ENCODE assay signal across 9 mouse cellular contexts in genomic region chr7:65073555-65073954, GRCm38 (mm10).
DNase-seq lines count a peak whose midpoint lies in the region; ATAC-seq lines count a peak whose summit lies in the region.
"Had no signal": no experiment of that assay in that cellular context is flagged by ENCODE, and none has a peak within 500 bp of the region (broad histone marks: within the 10 kb centered on the region; RNA-seq: fewer than 3 reads in every experiment).

No protein-coding gene starts in this region.

- 23% methylated on average over 6 of the region's 6 CpGs for WGBS in midbrain, embryonic 16.5 days

- H3K27me3 ChIP-seq in midbrain, embryonic 16.5 days (ENCODE audit: control insufficient read depth, insufficient read depth, low read depth, low read length): no peaks in the 10 kb centered on the region
- H3K27me3 ChIP-seq: heart, embryonic 15.5 days had no signal

- H3K9me3 ChIP-seq in midbrain, embryonic 16.5 days (replicated peaks; ENCODE audit: control insufficient read depth, low read length, poor library complexity, severe bottlenecking): no peaks in the 10 kb centered on the region
- H3K9me3 ChIP-seq: heart, embryonic 15.5 days had no signal

- ATAC-seq in CD4-positive, CD25-positive, alpha-beta regulatory T cell, adult 4 months: no peak
- ATAC-seq in midbrain, embryonic 16.5 days: peak; percentile 66

- DNase-seq in CD4-positive, CD25-positive, alpha-beta regulatory T cell, adult 2 months (ENCODE audit: low read depth, low spot score): peak; percentile 19
- peak; percentile 35 for DNase-seq in NIH3T3 (ENCODE audit: low read depth)
- DNase-seq in cerebellum, postnatal 36 days: peak; percentile 63 to 67
- DNase-seq in gastrocnemius, postnatal 4 days (ENCODE audit: low spot score in 2 of 2): peak; percentile 38 to 55
- DNase-seq in left cerebral cortex, adult 18-20 months (ENCODE audit: low spot score in 2 of 2): peak; percentile 78 to 90
- DNase-seq in testis, postnatal 14 days (ENCODE audit: low spot score): peak; percentile 64

- no peak overlapping the region for H3K4me2 ChIP-seq in midbrain, embryonic 16.5 days (ENCODE audit: low read length)
- H3K4me2 ChIP-seq: heart, embryonic 15.5 days had no signal

- H3K4me3 ChIP-seq in midbrain, embryonic 16.5 days (ENCODE audit: low read depth, low read length): no peak overlapping the region
- H3K4me3 ChIP-seq: heart, embryonic 15.5 days had no signal

- 0 out of 2 replicates have a peak, but pooled peaks cover 9% of the 10 kb centered on the region for H3K4me1 ChIP-seq in midbrain, embryonic 16.5 days (ENCODE audit: control insufficient read depth, insufficient read depth, low read length)
- H3K4me1 ChIP-seq: heart, embryonic 15.5 days had no signal

- H3K9ac ChIP-seq in midbrain, embryonic 16.5 days (ENCODE audit: low read depth, low read length): no peak overlapping the region
- H3K9ac ChIP-seq: heart, embryonic 15.5 days had no signal

- H3K27ac ChIP-seq in midbrain, embryonic 16.5 days (ENCODE audit: low read length): peak overlapping the region; percentile 47; the same call in 1 of the 2 replicates
- H3K27ac ChIP-seq: heart, embryonic 15.5 days had no signal

- no peaks in the 10 kb centered on the region for H3K36me3 ChIP-seq in midbrain, embryonic 16.5 days (ENCODE audit: control insufficient read depth, insufficient read depth, low read length)
- H3K36me3 ChIP-seq: heart, embryonic 15.5 days had no signal

Comparison
In these comparisons a context has a peak if more than half of its experiments do, and no peak if none do; other contexts are left out.
1. DNase-seq: peak in every context shown above with its lines; median percentile 84 in left cerebral cortex, adult 18-20 months; 65 in cerebellum, postnatal 36 days; 64 in testis, postnatal 14 days; 46 in gastrocnemius, postnatal 4 days; 35 in NIH3T3; 19 in CD4-positive, CD25-positive, alpha-beta regulatory T cell, adult 2 months.